Mouse (Mus musculus) kidney, adult 2 months (tissue): ENCODE data around the gene Spc24.

Experiments
- CTCF ChIP-seq: fragments of 200-500 bp; conservative IDR thresholded peaks from 2 replicates; pipeline ENCODE4 v1.5.1; 2011; ENCODE audit warnings: low read depth, mild to moderate bottlenecking, control low read depth, low read length, moderate library complexity, mixed read lengths; ENCODE audit not compliant: insufficient read depth, insufficient read length
- POLR2A ChIP-seq: fragments of 200-500 bp; IDR thresholded peaks from one replicate; pipeline ENCODE4 v1.6.1; 2011; ENCODE audit warnings: low read depth, low read length, control low read depth

DNA sequence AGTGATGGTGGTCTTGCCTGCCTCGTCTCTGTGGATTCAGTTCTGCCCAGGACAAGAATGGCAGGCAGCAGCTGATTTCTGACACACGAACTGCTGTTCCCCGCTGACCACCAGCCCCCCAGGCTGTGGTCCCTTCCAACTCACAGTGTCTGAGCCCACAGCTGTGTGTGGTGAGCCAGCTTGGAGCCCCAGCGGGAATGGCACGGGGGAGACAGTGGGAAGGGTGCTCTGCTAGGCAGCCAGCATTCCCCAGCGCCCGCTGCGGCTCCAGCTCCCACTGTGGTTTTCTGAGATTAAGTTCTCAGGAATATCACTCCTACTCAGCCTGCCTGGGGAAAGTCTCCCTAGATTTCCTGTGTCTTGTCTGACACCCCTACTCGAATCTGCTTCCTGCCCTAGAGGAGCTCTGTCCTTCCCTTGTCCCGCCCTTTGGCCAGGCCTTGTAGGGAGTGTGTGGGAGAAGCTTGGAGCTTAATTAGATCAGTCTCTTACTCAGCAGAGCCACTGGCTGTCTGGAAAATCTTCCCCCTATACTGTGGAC is 7.8 kb downstream of the Spc24 start:
- TF ChIP-seq CTCF (no peak), POLR2A (no peak)
